Mouse (Mus musculus) intestine, embryonic 14.5 days (tissue): ENCODE measurements at regions not wholly inside any gene's neighbourhood (a gene's known extent, or its start where the extent isn't known, plus 50 kb on each side); places are given as distances from the start of the nearest gene placed in this dataset.

Source experiments
- ATAC-seq: fragments of 200-750 bp; cut with Nextera tagmentation; replicated peaks from 2 replicates; pipeline ENCODE4 v1.8.0; 2017; ENCODE audit warnings: low read depth, moderate number of reproducible peaks, moderate TSS enrichment, moderate library complexity; ENCODE audit not compliant: low FRiP score, low TSS enrichment
- DNase-seq: peaks from one replicate; pipeline ENCODE4 v3.0.0-alpha.2; 2018; ENCODE audit warnings: low spot score
- H3K27ac ChIP-seq: fragments of 300-500 bp; sonication (generic); 2 replicates; pipeline ENCODE4 v1.5.1; 2014; ENCODE audit warnings: low read depth, mild to moderate bottlenecking, control low read depth
- H3K27me3 ChIP-seq: fragments of 300-500 bp; sonication (generic); replicated peaks from 2 replicates; pipeline ENCODE4 v1.6.1; 2014; ENCODE audit warnings: low read length, control low read depth; ENCODE audit not compliant: control insufficient read depth, insufficient read depth
- H3K36me3 ChIP-seq: fragments of 300-500 bp; sonication (generic); 2 replicates; pipeline ENCODE4 v1.6.1; 2014; ENCODE audit warnings: low read length, control low read depth; ENCODE audit not compliant: control insufficient read depth, insufficient read depth
- H3K4me1 ChIP-seq: fragments of 300-500 bp; sonication (generic); replicated peaks from 2 replicates; pipeline ENCODE4 v1.6.1; 2014; ENCODE audit warnings: low read length, control low read depth, mixed read lengths; ENCODE audit not compliant: control insufficient read depth, insufficient read depth
- H3K4me2 ChIP-seq: fragments of 300-500 bp; sonication (generic); 2 replicates; pipeline ENCODE4 v1.6.1; 2014; ENCODE audit warnings: low read length
- H3K4me3 ChIP-seq: fragments of 300-500 bp; sonication (generic); 2 replicates; pipeline ENCODE4 v1.5.1; 2014; ENCODE audit warnings: low read depth, low read length, control low read depth, mixed read lengths
- H3K9ac ChIP-seq: fragments of 300-500 bp; sonication (generic); 2 replicates; pipeline ENCODE4 v1.6.1; 2014; ENCODE audit warnings: mild to moderate bottlenecking, low read length
- H3K9me3 ChIP-seq: fragments of 300-500 bp; sonication (generic); 2 replicates; pipeline ENCODE4 v1.6.1; 2016; ENCODE audit warnings: low read length, control low read depth; ENCODE audit not compliant: control insufficient read depth
- WGBS: fragments of 180-500 bp; shearing (Covaris S2); extraction: QIAGEN DNeasy Blood & Tissue Kit; methylation state at CpG from one replicate; pipeline ENCODE4 v1.1.7; 2014; 5-methylcytosine and 5-hydroxymethylcytosine counted together

DNA sequence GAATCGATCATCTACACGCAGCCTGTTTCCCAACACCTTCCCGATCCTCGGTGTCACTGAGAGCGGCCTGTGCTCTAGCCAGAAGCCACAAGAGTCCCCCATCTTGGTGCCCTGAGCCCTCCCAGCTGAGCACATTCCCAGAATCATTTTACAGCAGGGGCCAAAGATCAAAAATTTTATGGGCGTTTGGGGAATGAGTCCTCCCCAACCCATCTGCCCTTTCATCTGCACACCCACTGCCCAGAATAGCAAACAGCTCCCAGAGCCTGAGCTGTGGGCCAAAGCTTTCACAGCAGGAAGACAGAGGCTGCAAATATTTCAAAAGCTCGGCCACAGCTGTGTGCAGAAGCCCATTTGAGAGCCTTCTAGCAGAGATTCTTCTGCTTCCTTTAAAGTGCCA is 89.0 kb downstream of the Polr2m start:
- Histone ChIP-seq H3K9me3 (no peaks in the 10 kb centered on the region), H3K27ac (no peak overlapping the region), H3K9ac (no peak overlapping the region), H3K4me2 (no peak overlapping the region), H3K4me1 (peaks cover 13% of the 10 kb centered on the region), H3K27me3 (no peaks in the 10 kb centered on the region), H3K36me3 (no peaks in the 10 kb centered on the region), H3K4me3 (no peak overlapping the region)
- DNase-seq (no peak), ATAC-seq (no peak)
- WGBS, result 44% methylated on average over 7 of the region's 7 CpGs

DNA sequence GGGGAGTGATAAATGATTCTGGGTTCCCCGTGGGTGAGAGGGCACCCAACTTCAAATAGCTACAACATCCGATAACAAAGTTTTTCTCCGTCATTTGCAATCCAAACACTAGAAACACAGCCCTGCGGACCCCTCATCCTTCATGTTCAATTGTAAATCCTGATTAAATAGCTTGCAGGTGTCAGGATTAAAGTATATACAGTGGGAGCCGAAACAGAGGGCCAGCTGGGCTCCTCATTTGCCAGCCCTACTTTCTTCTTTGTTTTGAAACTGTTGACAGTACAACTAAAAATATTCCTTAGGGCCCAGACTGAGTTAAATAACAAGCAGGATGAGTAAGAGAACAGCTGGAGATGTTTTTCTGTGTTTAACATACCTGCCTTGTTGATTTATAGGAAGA is 95.5 kb downstream of the Polr2m start:
- DNase-seq, result no peak
- no peak overlapping the region for H3K9ac ChIP-seq
- no peak for ATAC-seq
- no peaks in the 10 kb centered on the region for H3K27me3 ChIP-seq
- H3K36me3 ChIP-seq, result no peaks in the 10 kb centered on the region
- no peak overlapping the region; the same call in 1 of the 2 replicates for H3K4me2 ChIP-seq
- no peaks in the 10 kb centered on the region for H3K9me3 ChIP-seq
- 30% methylated on average over 5 of the region's 5 CpGs for WGBS
- no peak overlapping the region for H3K4me3 ChIP-seq
- peak overlapping the region; percentile 29 for H3K27ac ChIP-seq
- peaks cover 8% of the 10 kb centered on the region; the same call in 1 of the 2 replicates for H3K4me1 ChIP-seq

DNA sequence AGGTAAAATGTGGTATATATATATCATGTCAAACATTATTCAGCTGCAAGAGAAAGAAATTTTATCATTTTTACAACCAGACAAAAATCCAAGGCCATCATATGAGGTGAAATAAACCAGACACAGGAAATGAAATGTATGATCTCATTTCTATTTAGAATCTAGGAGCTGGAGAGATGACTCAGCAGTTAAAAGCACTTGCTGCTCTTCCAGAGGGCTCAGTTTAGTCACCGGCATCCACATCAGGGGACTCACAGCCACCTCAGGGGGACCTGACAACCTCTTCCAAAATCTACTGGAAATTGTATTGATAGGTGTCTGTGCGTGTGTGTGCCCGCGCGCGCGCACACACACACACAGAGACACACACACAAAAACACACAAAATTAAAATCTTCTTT is 98.3 kb downstream of the Polr2m start:
- H3K9ac ChIP-seq, result no peak overlapping the region
- no peaks in the 10 kb centered on the region for H3K9me3 ChIP-seq
- WGBS, result 88% methylated on average over 7 of the region's 7 CpGs
- no peaks in the 10 kb centered on the region for H3K27me3 ChIP-seq
- DNase-seq, result no peak
- no peak overlapping the region for H3K4me3 ChIP-seq
- no peak overlapping the region for H3K4me2 ChIP-seq
- H3K36me3 ChIP-seq, result no peaks in the 10 kb centered on the region
- H3K4me1 ChIP-seq, result peaks cover 8% of the 10 kb centered on the region; the same call in 1 of the 2 replicates
- no peak for ATAC-seq
- H3K27ac ChIP-seq, result no peak overlapping the region

DNA sequence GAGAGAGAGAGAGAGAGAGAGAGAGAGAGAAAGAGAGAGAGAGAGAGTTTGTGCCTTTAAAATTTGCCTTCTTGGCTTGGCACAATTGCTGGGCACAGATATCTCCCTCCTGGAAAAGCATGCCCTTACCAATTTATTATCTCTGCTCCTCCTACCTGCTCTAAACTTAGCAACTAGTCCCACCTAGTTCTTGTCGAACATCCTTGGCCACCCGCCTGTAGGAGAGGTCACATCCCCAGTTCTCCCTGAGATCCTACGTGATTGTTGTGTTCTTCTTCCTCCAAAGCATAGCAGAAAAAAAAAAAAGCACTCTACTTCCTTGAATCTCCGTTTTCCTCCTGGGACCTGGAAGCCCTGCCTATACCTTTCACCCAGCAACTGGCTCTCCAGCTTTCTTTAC is 101.8 kb downstream of the Polr2m start:
- H3K4me2 ChIP-seq, result no peak overlapping the region
- H3K4me3 ChIP-seq, result no peak overlapping the region
- no peaks in the 10 kb centered on the region for H3K27me3 ChIP-seq
- no peaks in the 10 kb centered on the region for H3K36me3 ChIP-seq
- H3K27ac ChIP-seq, result no peak overlapping the region
- 71% methylated on average over 4 of the region's 4 CpGs for WGBS
- H3K9me3 ChIP-seq, result no peaks in the 10 kb centered on the region
- no peak overlapping the region for H3K9ac ChIP-seq
- no peak for ATAC-seq
- H3K4me1 ChIP-seq, result no peaks in the 10 kb centered on the region
- DNase-seq, result no peak

DNA sequence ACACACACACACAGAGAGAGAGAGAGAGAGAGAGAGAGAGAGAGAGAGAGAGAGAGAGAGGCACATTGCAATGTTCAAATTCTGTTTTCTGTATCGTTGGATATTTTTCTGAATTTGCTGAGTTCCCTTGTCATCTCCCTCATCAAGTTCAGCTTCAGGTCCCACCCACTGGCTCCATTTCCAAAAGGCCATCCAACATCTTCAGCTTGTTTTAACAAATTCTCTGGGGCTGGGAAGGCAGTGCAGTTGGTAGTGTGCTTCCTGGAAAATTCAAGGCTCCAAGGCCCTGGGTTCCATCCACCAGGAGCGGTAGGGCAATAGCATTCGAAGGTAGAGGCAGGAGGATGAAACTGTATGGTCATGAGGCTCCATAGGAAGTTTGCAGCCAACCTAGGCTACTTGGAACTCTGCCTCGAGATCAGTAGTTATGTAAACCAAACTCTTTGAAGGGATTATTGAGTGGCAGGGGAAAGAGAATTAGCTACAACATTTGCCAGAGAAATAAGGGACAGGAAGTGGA is 105.9 kb downstream of the Polr2m start:
- DNase-seq, result peak; percentile 27
- H3K27ac ChIP-seq, result no peak overlapping the region
- H3K9me3 ChIP-seq, result no peaks in the 10 kb centered on the region
- no peak overlapping the region for H3K4me2 ChIP-seq
- H3K4me3 ChIP-seq, result no peak overlapping the region
- no peak for ATAC-seq
- no peaks in the 10 kb centered on the region for H3K36me3 ChIP-seq
- no peaks in the 10 kb centered on the region for H3K4me1 ChIP-seq
- H3K27me3 ChIP-seq, result no peaks in the 10 kb centered on the region
- WGBS, result 71% methylated on average over 4 of the region's 4 CpGs
- H3K9ac ChIP-seq, result no peak overlapping the region

DNA sequence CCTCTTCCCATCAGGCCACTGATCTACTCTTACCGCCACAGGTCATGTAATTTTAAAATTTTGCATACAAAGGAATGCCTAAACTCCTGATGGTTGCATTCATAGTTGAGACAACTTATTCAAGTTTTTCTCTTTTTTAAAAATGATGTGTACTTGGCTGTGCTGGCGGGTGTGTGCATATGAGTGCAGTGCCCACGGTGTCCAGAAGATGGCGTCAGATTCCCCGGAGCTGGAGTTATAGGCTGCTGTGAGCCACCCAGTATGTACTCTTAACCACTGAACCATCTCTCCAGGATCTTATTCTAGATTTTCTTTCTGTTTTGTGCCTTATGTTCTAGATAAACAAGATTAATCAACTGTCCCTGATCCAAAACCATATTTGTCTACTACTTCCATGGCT is 116.0 kb downstream of the Polr2m start:
- Histone ChIP-seq H3K27me3 (no peaks in the 10 kb centered on the region), H3K36me3 (no peaks in the 10 kb centered on the region), H3K4me3 (no peak overlapping the region), H3K9ac (no peak overlapping the region), H3K9me3 (peaks cover 5% of the 10 kb centered on the region; the same call in 1 of the 2 replicates), H3K27ac (no peak overlapping the region), H3K4me1 (no peaks in the 10 kb centered on the region), H3K4me2 (no peak overlapping the region)
- no peak for DNase-seq
- no peak for ATAC-seq
- WGBS, result 92% methylated on average over 5 of the region's 5 CpGs

DNA sequence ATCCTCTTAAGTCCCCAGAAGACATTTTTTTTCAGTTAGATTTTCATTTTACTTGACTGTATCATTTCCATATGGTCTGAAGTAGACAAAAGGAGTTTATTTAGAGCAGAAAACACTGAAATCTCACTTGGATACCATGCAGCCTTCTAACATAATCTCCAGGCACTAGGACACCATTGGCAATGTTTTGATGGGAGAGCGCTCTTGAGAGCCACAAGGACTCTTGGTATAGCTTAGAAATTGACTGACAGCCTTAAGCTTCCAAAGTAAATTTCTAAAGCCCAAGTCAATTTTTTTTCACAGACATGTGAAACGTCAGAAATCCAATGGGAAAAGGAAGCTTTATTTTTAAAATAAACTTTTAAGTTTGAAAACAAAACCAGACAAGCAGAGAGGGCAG is 116.5 kb downstream of the Polr2m start:
- Histone ChIP-seq H3K4me2 (no peak overlapping the region), H3K27ac (no peak overlapping the region), H3K4me1 (no peaks in the 10 kb centered on the region), H3K4me3 (no peak overlapping the region), H3K27me3 (no peaks in the 10 kb centered on the region), H3K36me3 (no peaks in the 10 kb centered on the region), H3K9me3 (peaks cover 5% of the 10 kb centered on the region; the same call in 1 of the 2 replicates), H3K9ac (no peak overlapping the region)
- ATAC-seq (no peak), DNase-seq (no peak)
- 72% methylated on average over 2 of the region's 2 CpGs for WGBS

DNA sequence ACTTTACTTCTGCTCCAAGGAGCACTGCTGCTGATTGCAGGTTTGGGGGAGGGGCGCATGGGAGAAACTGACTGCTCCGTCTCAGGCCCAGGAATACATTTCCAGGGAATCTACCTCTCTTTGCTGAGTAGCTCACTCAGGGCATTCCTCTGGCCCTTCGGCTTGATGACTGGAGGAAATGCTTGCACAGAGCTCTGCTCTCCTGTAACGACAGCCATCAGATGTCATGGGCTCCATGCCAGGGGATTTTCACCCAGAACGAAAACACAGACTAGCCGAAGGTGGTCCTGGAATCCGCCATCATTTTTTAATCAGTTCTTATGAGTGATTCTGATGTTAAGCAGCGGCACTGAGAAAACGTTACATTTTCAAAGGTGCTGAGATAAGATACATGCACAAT is 119.2 kb downstream of the Polr2m start:
- no peaks in the 10 kb centered on the region for H3K36me3 ChIP-seq
- H3K4me3 ChIP-seq, result no peak overlapping the region
- no peaks in the 10 kb centered on the region for H3K4me1 ChIP-seq
- H3K9me3 ChIP-seq, result peaks cover 5% of the 10 kb centered on the region; the same call in 1 of the 2 replicates
- DNase-seq, result no peak
- no peaks in the 10 kb centered on the region for H3K27me3 ChIP-seq
- no peak overlapping the region for H3K4me2 ChIP-seq
- WGBS, result 51% methylated on average over 9 of the region's 9 CpGs
- ATAC-seq, result no peak
- no peak overlapping the region for H3K9ac ChIP-seq
- H3K27ac ChIP-seq, result no peak overlapping the region

DNA sequence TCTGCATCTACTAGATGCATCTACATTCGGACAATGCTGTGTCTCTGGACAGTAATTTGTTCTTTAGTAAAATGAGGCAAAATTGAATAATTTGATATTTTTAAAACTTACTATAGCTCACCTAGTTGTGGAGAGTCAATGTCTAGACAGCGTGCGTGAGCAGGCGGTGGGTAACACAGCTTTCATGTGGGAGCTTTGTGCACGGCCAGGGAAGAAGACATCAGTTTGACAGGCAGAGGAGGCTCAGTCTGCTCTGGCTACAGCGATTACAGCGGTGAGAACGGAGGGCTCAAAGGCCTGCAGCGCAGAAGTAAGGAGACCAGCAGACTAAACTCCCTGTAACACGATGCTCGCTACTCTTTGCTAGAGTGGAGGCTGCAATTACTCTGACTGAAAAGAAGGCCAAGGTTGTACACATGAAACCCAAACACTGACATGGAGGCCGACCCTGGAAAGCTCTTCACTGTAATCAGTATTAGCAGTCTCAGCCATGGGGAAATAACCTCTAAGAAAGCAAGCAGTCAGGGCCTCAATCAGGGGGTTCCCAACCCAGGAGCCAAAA is 120.5 kb downstream of the Polr2m start:
- Histone ChIP-seq H3K9me3 (peaks cover 5% of the 10 kb centered on the region; the same call in 1 of the 2 replicates), H3K9ac (no peak overlapping the region), H3K27ac (0 out of 2 replicates have a peak overlapping the region, but pooled peaks have one; percentile 16), H3K4me2 (no peak overlapping the region), H3K27me3 (no peaks in the 10 kb centered on the region), H3K4me1 (no peaks in the 10 kb centered on the region), H3K36me3 (no peaks in the 10 kb centered on the region), H3K4me3 (no peak overlapping the region)
- ATAC-seq (no peak), DNase-seq (no peak)
- 54% methylated on average over 12 of the region's 12 CpGs for WGBS
